Mouse (Mus musculus): ENCODE measurements around the gene Itfg1. TPM values are rescaled to one million over a fixed set of nuclear protein-coding genes. Genes with fewer than 3 reads are reported as not detected.

The Itfg1 gene
- polyA plus RNA-seq, 1 experiment = 32.4 TPM

DNA sequence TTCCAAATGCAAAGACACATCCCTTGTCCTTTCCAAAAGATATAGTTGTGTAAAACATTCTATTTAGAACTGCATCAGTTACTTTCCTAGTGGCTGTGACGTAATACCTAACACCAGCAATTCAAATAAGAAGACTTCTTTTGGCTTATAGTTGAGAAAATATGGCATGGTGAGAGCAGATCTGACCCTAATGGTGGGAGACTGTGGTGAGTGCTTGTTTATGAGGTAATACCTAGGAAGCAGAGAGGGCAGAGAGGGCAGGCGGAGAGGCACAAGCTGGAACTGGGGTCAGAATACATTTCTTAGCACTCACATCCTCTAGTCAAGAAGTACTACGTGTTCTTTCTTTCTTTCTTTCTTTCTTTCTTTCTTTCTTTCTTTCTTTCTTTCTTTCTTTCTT is 52.4 kb downstream of the Itfg1 start:
- Histone ChIP-seq H3K27ac (ENCODE audit: control insufficient read depth, insufficient read depth, low read depth, low read length) (no peak overlapping the region), H3K27me3 (ENCODE audit: control insufficient read depth, insufficient read depth, low read length) (no peaks in the 10 kb centered on the region), H3K4me1 (ENCODE audit: control insufficient read depth, insufficient read depth, low read length) (no peaks in the 10 kb centered on the region), H3K4me3 (ENCODE audit: control insufficient read depth, low read depth, low read length) (no peak overlapping the region), H3K36me3 (ENCODE audit: control insufficient read depth, insufficient read depth, low read length) (no peaks in the 10 kb centered on the region)
- TF ChIP-seq POLR2A (IDR thresholded peaks at IDR 0.05; ENCODE audit: control insufficient read depth, low read depth, low read length) (no peak), CTCF (IDR thresholded peaks at IDR 0.05; ENCODE audit: control insufficient read depth, insufficient read depth, insufficient replicate concordance, low read depth, low read length) (no peak)

- H3K27me3 ChIP-seq (ENCODE audit: control insufficient read depth, insufficient read depth, low read length) = no peaks in the 10 kb centered on the region
- H3K27ac ChIP-seq (ENCODE audit: control insufficient read depth, insufficient read depth, low read depth, low read length) = no peak overlapping the region
- H3K36me3 ChIP-seq (ENCODE audit: control insufficient read depth, insufficient read depth, low read length) = no peaks in the 10 kb centered on the region
- H3K4me1 ChIP-seq (ENCODE audit: control insufficient read depth, insufficient read depth, low read length) = no peaks in the 10 kb centered on the region
- no peak for TF ChIP-seq POLR2A (IDR thresholded peaks at IDR 0.05; ENCODE audit: control insufficient read depth, low read depth, low read length)
- TF ChIP-seq CTCF (IDR thresholded peaks at IDR 0.05; ENCODE audit: control insufficient read depth, insufficient read depth, insufficient replicate concordance, low read depth, low read length) = no peak
- no peak overlapping the region for H3K4me3 ChIP-seq (ENCODE audit: control insufficient read depth, low read depth, low read length)
Observed at GRCm38 (mm10) chr8:85787909-85788308, 52.8 kb downstream of the Itfg1 start.

DNA sequence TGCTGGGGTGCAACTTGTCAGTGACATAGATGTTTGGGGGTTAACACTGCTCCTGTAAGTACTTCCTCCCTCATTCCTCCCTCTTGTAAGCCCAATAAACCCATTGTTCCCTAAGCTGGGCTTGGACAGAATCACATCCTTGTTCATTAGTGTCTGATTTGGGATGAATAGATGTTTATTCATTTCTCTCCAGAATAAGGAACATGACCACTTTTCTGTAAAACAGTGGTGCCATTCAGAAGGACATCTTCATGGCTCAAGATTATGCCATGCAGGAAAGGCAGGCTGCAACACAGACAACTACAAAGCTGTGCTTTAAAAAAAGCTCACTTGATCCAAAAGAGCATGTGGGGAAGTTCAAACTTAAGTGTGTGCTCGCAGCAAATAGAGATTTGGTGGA is 55.2 kb downstream of the Itfg1 start:
- no peak overlapping the region for H3K4me3 ChIP-seq (ENCODE audit: control insufficient read depth, low read depth, low read length)
- no peaks in the 10 kb centered on the region for H3K27me3 ChIP-seq (ENCODE audit: control insufficient read depth, insufficient read depth, low read length)
- no peaks in the 10 kb centered on the region for H3K4me1 ChIP-seq (ENCODE audit: control insufficient read depth, insufficient read depth, low read length)
- no peaks in the 10 kb centered on the region for H3K36me3 ChIP-seq (ENCODE audit: control insufficient read depth, insufficient read depth, low read length)
- no peak overlapping the region for H3K27ac ChIP-seq (ENCODE audit: control insufficient read depth, insufficient read depth, low read depth, low read length)
- TF ChIP-seq CTCF (IDR thresholded peaks at IDR 0.05; ENCODE audit: control insufficient read depth, insufficient read depth, insufficient replicate concordance, low read depth, low read length) (no peak), POLR2A (IDR thresholded peaks at IDR 0.05; ENCODE audit: control insufficient read depth, low read depth, low read length) (no peak)

DNA sequence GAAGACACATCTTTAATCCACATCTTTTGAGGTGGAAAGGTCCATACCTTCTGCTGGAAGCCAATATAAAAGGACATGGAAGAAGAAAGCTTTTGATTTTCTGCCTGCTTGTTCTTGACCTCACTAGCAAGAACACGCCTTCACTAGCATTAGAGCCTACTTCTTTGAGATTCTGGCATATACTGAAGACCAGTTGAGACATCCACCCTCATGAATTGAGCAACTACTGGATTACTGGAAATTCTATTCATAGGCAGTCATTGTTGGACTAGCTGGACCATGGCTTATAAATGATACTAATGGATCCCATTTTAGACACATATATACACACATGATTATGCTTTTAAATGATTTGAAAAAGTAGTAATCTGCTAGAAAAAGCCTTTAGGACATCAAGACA is 56.9 kb downstream of the Itfg1 start:
- H3K4me3 ChIP-seq (ENCODE audit: control insufficient read depth, low read depth, low read length) = no peak overlapping the region
- no peaks in the 10 kb centered on the region for H3K36me3 ChIP-seq (ENCODE audit: control insufficient read depth, insufficient read depth, low read length)
- no peaks in the 10 kb centered on the region for H3K27me3 ChIP-seq (ENCODE audit: control insufficient read depth, insufficient read depth, low read length)
- H3K27ac ChIP-seq (ENCODE audit: control insufficient read depth, insufficient read depth, low read depth, low read length) = no peak overlapping the region
- H3K4me1 ChIP-seq (ENCODE audit: control insufficient read depth, insufficient read depth, low read length) = no peaks in the 10 kb centered on the region
- no peak for TF ChIP-seq CTCF (IDR thresholded peaks at IDR 0.05; ENCODE audit: control insufficient read depth, insufficient read depth, insufficient replicate concordance, low read depth, low read length)

GRCm38 (mm10) chr8:85780091-85780490 is 60.6 kb downstream of the Itfg1 start:
- Histone ChIP-seq H3K27ac (ENCODE audit: control insufficient read depth, insufficient read depth, low read depth, low read length) (no peak overlapping the region), H3K4me1 (ENCODE audit: control insufficient read depth, insufficient read depth, low read length) (no peaks in the 10 kb centered on the region), H3K36me3 (ENCODE audit: control insufficient read depth, insufficient read depth, low read length) (no peaks in the 10 kb centered on the region), H3K4me3 (ENCODE audit: control insufficient read depth, low read depth, low read length) (no peak overlapping the region), H3K27me3 (ENCODE audit: control insufficient read depth, insufficient read depth, low read length) (no peaks in the 10 kb centered on the region)
- no peak for TF ChIP-seq POLR2A (IDR thresholded peaks at IDR 0.05; ENCODE audit: control insufficient read depth, low read depth, low read length)
- TF ChIP-seq CTCF (IDR thresholded peaks at IDR 0.05; ENCODE audit: control insufficient read depth, insufficient read depth, insufficient replicate concordance, low read depth, low read length) = no peak

- no peak for TF ChIP-seq CTCF (IDR thresholded peaks at IDR 0.05; ENCODE audit: control insufficient read depth, insufficient read depth, insufficient replicate concordance, low read depth, low read length)
- no peak for TF ChIP-seq POLR2A (IDR thresholded peaks at IDR 0.05; ENCODE audit: control insufficient read depth, low read depth, low read length)
- H3K4me1 ChIP-seq (ENCODE audit: control insufficient read depth, insufficient read depth, low read length) = no peaks in the 10 kb centered on the region
- H3K27ac ChIP-seq (ENCODE audit: control insufficient read depth, insufficient read depth, low read depth, low read length) = no peak overlapping the region
- no peak overlapping the region for H3K4me3 ChIP-seq (ENCODE audit: control insufficient read depth, low read depth, low read length)
- no peaks in the 10 kb centered on the region for H3K27me3 ChIP-seq (ENCODE audit: control insufficient read depth, insufficient read depth, low read length)
- no peaks in the 10 kb centered on the region for H3K36me3 ChIP-seq (ENCODE audit: control insufficient read depth, insufficient read depth, low read length)
Observed at GRCm38 (mm10) chr8:85745053-85745452, 95.7 kb downstream of the Itfg1 start.

DNA sequence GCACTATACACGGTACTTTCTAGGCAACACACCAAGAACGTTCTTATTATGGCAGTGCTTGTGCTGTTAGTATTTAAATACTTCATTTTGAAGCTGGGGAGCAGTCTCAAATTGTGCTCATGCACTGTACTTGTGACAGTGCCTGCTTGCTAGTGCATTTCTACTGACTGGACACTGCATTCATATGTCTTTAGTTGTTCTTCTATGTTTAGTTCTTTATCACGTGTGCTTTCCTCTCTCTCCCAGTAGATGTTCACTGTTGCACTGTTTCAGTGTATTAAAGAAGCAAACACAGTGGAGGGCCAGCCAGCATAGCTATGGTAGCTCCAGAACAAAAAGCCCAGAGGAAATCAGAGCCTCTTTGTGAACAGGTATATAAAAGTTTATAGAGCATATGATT is 110.2 kb downstream of the Itfg1 start:
- H3K4me1 ChIP-seq (ENCODE audit: control insufficient read depth, insufficient read depth, low read length) = no peaks in the 10 kb centered on the region
- no peaks in the 10 kb centered on the region for H3K27me3 ChIP-seq (ENCODE audit: control insufficient read depth, insufficient read depth, low read length)
- no peak for TF ChIP-seq POLR2A (IDR thresholded peaks at IDR 0.05; ENCODE audit: control insufficient read depth, low read depth, low read length)
- no peak for TF ChIP-seq CTCF (IDR thresholded peaks at IDR 0.05; ENCODE audit: control insufficient read depth, insufficient read depth, insufficient replicate concordance, low read depth, low read length)
- H3K27ac ChIP-seq (ENCODE audit: control insufficient read depth, insufficient read depth, low read depth, low read length) = no peak overlapping the region
- no peaks in the 10 kb centered on the region; the same call in 1 of the 2 replicates for H3K36me3 ChIP-seq (ENCODE audit: control insufficient read depth, insufficient read depth, low read length)
- no peak overlapping the region for H3K4me3 ChIP-seq (ENCODE audit: control insufficient read depth, low read depth, low read length)

DNA sequence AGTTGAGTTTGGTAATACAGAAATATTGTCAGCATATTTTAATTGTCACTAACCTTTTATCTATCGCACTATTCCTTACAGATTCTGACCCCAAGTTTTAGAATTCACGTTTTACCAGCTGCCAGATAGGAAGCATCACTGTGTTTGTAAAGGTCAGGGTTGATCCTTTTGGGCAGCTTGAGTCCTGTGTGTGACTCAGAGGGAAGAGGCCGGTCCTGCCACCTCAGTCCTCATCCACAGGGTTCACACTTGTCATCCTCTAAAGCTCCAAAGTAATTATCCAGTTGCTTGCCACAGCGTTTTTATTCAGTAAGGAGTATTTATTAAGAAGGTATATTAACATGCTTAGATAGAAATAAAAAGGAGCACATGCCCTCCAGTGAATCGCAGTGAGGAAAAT is 123.5 kb downstream of the Itfg1 start:
- Histone ChIP-seq H3K27me3 (ENCODE audit: control insufficient read depth, insufficient read depth, low read length) (no peaks in the 10 kb centered on the region), H3K27ac (ENCODE audit: control insufficient read depth, insufficient read depth, low read depth, low read length) (no peak overlapping the region), H3K4me1 (ENCODE audit: control insufficient read depth, insufficient read depth, low read length) (no peaks in the 10 kb centered on the region), H3K36me3 (ENCODE audit: control insufficient read depth, insufficient read depth, low read length) (no peaks in the 10 kb centered on the region), H3K4me3 (ENCODE audit: control insufficient read depth, low read depth, low read length) (no peak overlapping the region)
- TF ChIP-seq CTCF (IDR thresholded peaks at IDR 0.05; ENCODE audit: control insufficient read depth, insufficient read depth, insufficient replicate concordance, low read depth, low read length) (no peak), POLR2A (IDR thresholded peaks at IDR 0.05; ENCODE audit: control insufficient read depth, low read depth, low read length) (no peak)
